Mouse (Mus musculus): ENCODE data around the gene H2-D1. TPM values are rescaled to one million over a fixed set of nuclear protein-coding genes. Genes with fewer than 3 reads are reported as not detected.

H2-D1 gene
- polyA plus RNA-seq, 1 experiment = 72.6 TPM

GRCm38 (mm10) chr17:35237504-35237903 lies 25.0 kb upstream of the H2-D1 start:
- Histone ChIP-seq H3K4me1 (ENCODE audit: control insufficient read depth, insufficient read depth, low read length) (peaks cover 6% of the 10 kb centered on the region; the same call in 1 of the 2 replicates), H3K27ac (ENCODE audit: insufficient read depth, low read length) (no peak overlapping the region), H3K4me3 (ENCODE audit: insufficient read depth, low read length) (peak overlapping the region; percentile 50)
- TF ChIP-seq POLR2A (IDR thresholded peaks at IDR 0.05; ENCODE audit: extremely low read depth, insufficient read depth, low read length) (no peak), CTCF (IDR thresholded peaks at IDR 0.05; ENCODE audit: extremely low read depth, insufficient read depth, low read length) (no peak)

GRCm38 (mm10) chr17:35239700-35240099 lies 22.8 kb upstream of the H2-D1 start:
- Histone ChIP-seq H3K4me1 (ENCODE audit: control insufficient read depth, insufficient read depth, low read length) (peaks cover 12% of the 10 kb centered on the region; the same call in 1 of the 2 replicates), H3K27ac (ENCODE audit: insufficient read depth, low read length) (no peak overlapping the region), H3K4me3 (ENCODE audit: insufficient read depth, low read length) (no peak overlapping the region)
- no peak for TF ChIP-seq CTCF (IDR thresholded peaks at IDR 0.05; ENCODE audit: extremely low read depth, insufficient read depth, low read length)
- TF ChIP-seq POLR2A (IDR thresholded peaks at IDR 0.05; ENCODE audit: extremely low read depth, insufficient read depth, low read length) = no peak

DNA sequence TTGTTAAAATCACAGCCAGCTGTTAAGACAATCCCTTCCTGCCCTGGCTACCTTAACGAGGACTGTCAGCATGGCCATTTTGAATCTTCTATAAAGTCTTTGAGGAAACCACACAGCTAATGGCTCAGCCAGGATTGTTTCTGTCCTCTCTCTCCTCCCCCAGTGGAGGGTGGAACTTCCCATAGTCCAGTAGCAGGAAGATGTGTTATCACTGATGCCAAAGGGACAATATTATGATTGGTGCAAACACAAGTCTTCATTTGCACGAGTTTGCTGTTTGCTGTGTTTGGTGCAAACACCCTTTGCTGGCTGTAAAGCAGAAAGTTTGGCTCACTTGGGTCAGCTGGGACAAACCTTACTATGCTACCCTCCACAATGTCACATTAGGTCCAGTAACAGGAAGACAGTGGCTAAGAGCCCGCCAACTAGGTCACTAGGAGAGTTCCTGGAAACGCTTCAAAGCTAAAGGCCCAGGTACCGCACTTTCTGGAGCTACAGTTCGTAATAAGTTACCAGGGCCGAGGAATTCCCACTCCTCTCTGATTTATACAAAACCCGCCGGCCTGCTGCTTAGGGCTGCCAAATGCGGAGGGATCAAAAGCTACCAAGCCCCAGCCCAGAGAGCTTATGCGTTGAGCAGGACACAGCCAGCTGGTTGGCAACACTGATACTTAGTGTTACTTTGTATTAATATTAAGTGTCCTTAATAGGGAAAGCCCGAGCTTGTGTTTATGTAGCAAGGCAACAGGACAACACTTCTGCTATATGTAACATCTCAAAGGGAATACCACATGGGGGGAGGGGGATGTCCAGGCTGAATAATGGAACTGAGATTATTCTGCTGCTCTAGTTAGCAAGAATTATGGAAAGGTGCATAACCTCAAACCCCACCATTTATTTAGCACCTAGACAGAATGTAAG lies 21.9 kb upstream of the H2-D1 start:
- peaks cover 12% of the 10 kb centered on the region; the same call in 1 of the 2 replicates for H3K4me1 ChIP-seq (ENCODE audit: control insufficient read depth, insufficient read depth, low read length)
- TF ChIP-seq CTCF (IDR thresholded peaks at IDR 0.05; ENCODE audit: extremely low read depth, insufficient read depth, low read length) (no peak), POLR2A (IDR thresholded peaks at IDR 0.05; ENCODE audit: extremely low read depth, insufficient read depth, low read length) (no peak)
- peak overlapping the region; percentile 95 for H3K27ac ChIP-seq (ENCODE audit: insufficient read depth, low read length)
- H3K4me3 ChIP-seq (ENCODE audit: insufficient read depth, low read length) = peak overlapping the region; percentile 94; the same call in 1 of the 2 replicates

DNA sequence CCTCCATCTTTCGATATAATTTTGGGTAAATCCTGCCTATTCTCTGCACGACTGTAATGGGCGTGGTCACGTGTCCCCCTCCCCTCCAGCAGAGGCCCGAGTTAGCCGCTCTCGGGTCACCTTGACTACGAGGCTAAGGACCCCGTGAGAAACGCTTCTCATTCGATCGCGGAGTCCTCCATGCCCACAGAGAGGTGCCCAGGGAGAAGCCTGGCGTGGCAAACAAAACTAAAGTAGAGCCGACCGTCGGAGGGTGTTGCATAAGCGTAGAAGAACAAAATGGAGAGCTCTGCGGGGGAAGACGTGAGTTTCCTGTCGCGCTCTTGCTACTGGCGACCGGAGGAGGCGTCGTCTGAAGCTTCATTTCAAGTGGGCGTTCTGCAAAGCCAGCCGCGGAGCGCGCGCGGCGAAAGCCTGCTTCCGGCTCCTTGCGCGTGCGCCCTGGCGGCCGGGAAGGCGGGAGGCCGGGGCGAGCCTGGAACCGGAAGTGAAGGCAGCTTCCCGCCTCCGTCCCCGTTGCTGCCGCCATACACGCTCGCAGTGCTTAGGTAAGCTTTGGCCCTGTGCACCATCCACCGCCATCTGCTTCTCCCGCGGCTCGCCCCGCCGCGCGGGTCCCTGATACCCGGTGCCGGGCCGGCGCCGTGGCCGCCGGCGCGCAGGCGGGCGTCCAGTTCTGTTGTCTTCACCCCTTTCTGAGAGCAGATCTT lies 21.1 kb upstream of the H2-D1 start, which contains the start of gene Ddx39b:
Gene Ddx39b (plus strand): TSS at position 442 of the 710 bp plus-strand sequence.
- TF ChIP-seq CTCF (IDR thresholded peaks at IDR 0.05; ENCODE audit: extremely low read depth, insufficient read depth, low read length) (no peak), POLR2A (IDR thresholded peaks at IDR 0.05; ENCODE audit: extremely low read depth, insufficient read depth, low read length) (peak; percentile 85)
- H3K4me3 ChIP-seq (ENCODE audit: insufficient read depth, low read length) = peak within 1 kb of the TSS; percentile 94
- peak within 1 kb of the TSS; percentile 95 for H3K27ac ChIP-seq (ENCODE audit: insufficient read depth, low read length)
- H3K4me1 ChIP-seq (ENCODE audit: control insufficient read depth, insufficient read depth, low read length) = peaks cover 12% of the 10 kb centered on the region; the same call in 1 of the 2 replicates

- peak overlapping the region; percentile 94 for H3K4me3 ChIP-seq (ENCODE audit: insufficient read depth, low read length)
- peaks cover 12% of the 10 kb centered on the region; the same call in 1 of the 2 replicates for H3K4me1 ChIP-seq (ENCODE audit: control insufficient read depth, insufficient read depth, low read length)
- peak overlapping the region; percentile 94 for H3K27ac ChIP-seq (ENCODE audit: insufficient read depth, low read length)
- TF ChIP-seq POLR2A (IDR thresholded peaks at IDR 0.05; ENCODE audit: extremely low read depth, insufficient read depth, low read length) (peak; percentile 56; the same call in 1 of the 2 replicates), CTCF (IDR thresholded peaks at IDR 0.05; ENCODE audit: extremely low read depth, insufficient read depth, low read length) (no peak)
Measured at GRCm38 (mm10) chr17:35242015-35242941, 20.3 kb upstream of the H2-D1 start.

DNA sequence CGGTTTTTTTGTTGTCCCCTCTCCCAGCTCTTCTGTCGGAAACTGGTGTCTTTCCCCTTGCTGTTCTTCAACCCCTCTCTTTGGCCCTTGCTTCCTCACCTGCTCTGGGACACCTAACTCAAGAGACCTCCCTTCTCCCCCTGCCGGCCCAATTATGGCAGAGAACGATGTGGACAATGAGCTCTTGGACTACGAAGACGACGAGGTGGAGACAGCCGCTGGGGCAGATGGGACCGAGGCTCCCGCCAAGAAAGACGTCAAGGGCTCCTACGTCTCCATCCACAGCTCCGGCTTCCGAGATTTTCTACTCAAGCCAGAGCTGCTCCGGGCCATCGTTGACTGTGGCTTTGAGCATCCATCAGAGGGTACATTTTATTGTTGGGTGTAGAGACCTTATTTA lies 19.4 kb upstream of the H2-D1 start:
- peak overlapping the region; percentile 94 for H3K27ac ChIP-seq (ENCODE audit: insufficient read depth, low read length)
- H3K4me1 ChIP-seq (ENCODE audit: control insufficient read depth, insufficient read depth, low read length) = peaks cover 12% of the 10 kb centered on the region; the same call in 1 of the 2 replicates

GRCm38 (mm10) chr17:35244999-35245398 lies 17.5 kb upstream of the H2-D1 start:
- Histone ChIP-seq H3K4me1 (ENCODE audit: control insufficient read depth, insufficient read depth, low read length) (peaks cover 12% of the 10 kb centered on the region; the same call in 1 of the 2 replicates), H3K4me3 (ENCODE audit: insufficient read depth, low read length) (no peak overlapping the region), H3K27ac (ENCODE audit: insufficient read depth, low read length) (no peak overlapping the region)
- TF ChIP-seq CTCF (IDR thresholded peaks at IDR 0.05; ENCODE audit: extremely low read depth, insufficient read depth, low read length) = no peak
- no peak for TF ChIP-seq POLR2A (IDR thresholded peaks at IDR 0.05; ENCODE audit: extremely low read depth, insufficient read depth, low read length)

More for the DNA sequence above, 19.4 kb upstream of the H2-D1 start:
- H3K4me3 ChIP-seq (ENCODE audit: insufficient read depth, low read length) = peak overlapping the region; percentile 94
- TF ChIP-seq POLR2A (IDR thresholded peaks at IDR 0.05; ENCODE audit: extremely low read depth, insufficient read depth, low read length) (no peak), CTCF (IDR thresholded peaks at IDR 0.05; ENCODE audit: extremely low read depth, insufficient read depth, low read length) (no peak)

- no peak overlapping the region for H3K27ac ChIP-seq (ENCODE audit: insufficient read depth, low read length)
- H3K4me1 ChIP-seq (ENCODE audit: control insufficient read depth, insufficient read depth, low read length) = peaks cover 7% of the 10 kb centered on the region; the same call in 1 of the 2 replicates
- TF ChIP-seq CTCF (IDR thresholded peaks at IDR 0.05; ENCODE audit: extremely low read depth, insufficient read depth, low read length) (peak; percentile 41), POLR2A (IDR thresholded peaks at IDR 0.05; ENCODE audit: extremely low read depth, insufficient read depth, low read length) (no peak)
- H3K4me3 ChIP-seq (ENCODE audit: insufficient read depth, low read length) = no peak overlapping the region
Measured at GRCm38 (mm10) chr17:35245731-35246623, 16.6 kb upstream of the H2-D1 start.
